Mouse (Mus musculus) frontal cortex, postnatal 10 days (tissue): ENCODE measurements around the gene Ccdc86.
A peak's percentile ranks its signal among the peaks of the same experiment; 100 is the strongest.

Experiments
- DNase-seq, 2 experiments: peaks; one replicate each; pipeline ENCODE4 v3.0.0; 2022; ENCODE audit warnings: low spot score in 2 of 2, mixed read lengths in 1 of 2

The Ccdc86 gene

DNA sequence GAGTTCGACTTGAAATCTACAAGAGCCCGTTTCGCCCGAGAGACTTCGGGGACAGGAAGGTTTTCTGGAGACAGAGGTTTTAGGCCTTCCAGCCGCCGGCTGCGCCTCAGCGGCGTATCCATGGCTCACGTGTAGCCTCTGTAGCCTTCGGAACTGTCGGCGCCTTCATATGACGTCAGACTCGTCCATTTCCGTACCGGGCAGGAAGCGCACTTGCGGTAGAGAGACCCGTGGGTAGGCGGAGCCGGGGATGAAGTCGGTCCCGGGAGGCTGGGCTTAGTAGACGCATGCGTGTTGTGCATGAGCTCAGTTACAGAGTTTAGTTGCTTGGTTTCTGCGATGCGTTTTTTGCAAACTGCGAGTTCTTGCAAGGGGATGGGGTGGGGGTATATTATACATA, at the start of gene Ccdc86:
TSS of gene Ccdc86 (minus strand) at position 155 of the 400 bp plus-strand sequence.
- peak; percentile 93 to 96 for DNase-seq

DNA sequence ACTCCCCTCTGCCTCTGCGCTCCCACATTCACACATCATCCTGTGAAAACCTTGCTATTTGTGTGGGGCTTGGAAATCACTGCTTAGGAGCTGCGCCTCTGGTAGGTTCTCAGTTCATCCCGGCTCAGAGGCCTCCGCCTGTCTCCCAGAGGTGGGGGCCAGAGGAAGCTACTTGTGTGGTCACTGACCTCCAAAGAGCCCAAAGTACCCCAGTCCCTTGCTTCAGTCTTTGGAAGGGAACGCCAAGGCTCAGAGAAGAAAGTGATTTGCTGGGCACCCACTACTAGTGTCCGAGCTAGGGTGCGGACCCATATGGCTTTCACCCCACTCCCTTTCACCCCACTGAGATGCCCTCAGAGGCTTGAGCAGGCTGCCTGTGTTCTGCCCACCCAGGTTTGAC, 44.1 kb upstream of the Ccdc86 start, which contains the start of gene Ms4a15:
TSS of gene Ms4a15 (minus strand) at position 101 of the 400 bp plus-strand sequence.
- DNase-seq, result no peak

DNA sequence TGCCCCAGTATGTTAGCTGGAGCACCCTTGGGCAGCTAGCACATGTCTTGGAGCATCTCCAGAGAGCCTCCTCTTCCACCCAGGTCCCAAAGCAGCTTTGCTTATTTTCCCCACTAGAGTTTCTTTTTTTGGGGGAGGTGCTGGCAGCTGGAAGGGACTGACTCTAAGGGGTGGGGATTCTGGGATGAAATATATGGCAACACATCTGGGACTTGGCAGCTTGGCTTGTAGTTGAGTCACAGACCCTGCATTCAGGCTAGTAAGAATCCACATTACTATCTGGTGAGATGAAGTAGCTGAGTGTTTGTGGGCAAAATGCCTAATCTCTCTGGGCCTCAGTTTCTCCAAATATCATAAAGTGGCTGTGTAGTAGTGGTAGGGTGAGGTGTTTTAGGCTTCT, 42.8 kb upstream of the Ccdc86 start:
- no peak for DNase-seq

DNA sequence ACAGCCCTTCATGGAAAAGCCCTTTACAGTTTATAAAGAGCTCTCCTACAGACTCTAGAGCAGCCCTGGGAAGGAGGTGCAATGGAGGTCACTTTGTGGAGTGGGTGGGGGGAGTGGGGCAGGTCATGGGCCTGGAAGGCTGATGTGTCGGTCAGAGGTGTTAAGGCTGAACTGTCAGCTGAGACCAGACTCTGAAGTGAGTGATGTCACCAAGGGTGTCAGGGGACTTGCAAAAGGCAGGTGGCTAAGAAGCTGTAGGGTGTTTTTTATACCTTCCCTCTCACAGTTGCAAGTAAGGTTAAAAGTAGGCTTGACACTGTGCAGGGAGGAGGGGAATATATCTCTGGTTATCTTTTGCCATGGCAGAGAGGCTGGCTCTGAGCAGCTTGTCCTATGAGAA, 41.7 kb upstream of the Ccdc86 start:
- no peak for DNase-seq

DNA sequence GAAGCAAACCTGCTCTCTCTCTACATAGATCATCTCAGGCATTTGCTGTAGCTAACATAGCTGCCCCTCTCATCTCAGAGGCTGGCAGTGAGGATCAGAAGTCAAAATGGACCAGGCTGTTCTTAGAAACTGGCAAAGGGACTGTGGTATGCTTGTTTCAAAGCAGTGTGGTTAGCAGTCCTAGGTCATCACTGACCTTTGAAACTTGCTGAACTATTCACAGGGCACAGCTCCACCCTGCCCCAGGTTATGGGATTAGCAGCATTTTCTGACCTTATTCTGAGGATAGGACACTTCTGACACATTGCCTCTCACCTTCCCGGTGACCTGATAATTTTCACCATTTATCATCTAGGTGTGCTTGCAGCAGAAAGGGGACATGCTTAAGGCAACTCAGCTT, 39.5 kb upstream of the Ccdc86 start:
- DNase-seq, result no peak

DNA sequence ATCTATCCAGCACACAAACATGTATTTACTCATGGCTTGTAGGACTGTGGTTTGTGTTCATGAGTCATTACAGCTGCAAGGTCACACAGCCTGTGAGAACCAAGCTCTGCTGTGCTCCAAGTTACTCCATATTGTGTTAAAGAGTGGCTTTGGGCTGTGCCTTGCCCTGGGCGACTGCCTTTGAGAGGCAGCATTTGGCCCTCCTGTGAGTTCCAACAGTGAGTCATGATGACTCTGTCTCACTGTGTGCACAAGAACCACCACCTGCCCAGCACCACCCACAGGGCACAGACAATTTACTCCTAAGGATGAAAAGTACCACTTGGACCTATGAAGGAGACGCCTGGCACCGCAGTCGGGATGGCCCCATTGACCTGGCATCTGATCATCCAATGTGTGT, 36.8 kb upstream of the Ccdc86 start:
- no peak for DNase-seq

DNA sequence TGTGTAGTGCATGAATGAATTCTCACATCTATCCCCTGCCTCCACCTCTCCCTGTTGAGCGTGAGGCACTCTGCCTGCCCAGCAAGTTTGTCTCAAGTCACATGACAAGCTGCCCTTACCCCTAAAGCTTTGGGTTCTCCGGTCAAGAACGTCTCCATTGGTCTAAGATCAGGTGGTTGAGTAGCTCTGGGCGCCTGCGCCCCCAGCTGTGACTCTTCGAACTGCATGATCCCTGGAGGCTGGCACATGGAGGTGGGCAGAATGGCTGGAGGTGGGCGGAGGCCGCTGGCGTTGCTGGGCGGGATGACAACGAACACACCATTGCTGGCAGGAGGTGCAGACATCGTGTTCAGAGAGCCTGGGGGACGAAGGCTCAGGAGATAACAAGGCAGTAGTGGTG, 35.5 kb upstream of the Ccdc86 start:
- DNase-seq, result no peak

DNA sequence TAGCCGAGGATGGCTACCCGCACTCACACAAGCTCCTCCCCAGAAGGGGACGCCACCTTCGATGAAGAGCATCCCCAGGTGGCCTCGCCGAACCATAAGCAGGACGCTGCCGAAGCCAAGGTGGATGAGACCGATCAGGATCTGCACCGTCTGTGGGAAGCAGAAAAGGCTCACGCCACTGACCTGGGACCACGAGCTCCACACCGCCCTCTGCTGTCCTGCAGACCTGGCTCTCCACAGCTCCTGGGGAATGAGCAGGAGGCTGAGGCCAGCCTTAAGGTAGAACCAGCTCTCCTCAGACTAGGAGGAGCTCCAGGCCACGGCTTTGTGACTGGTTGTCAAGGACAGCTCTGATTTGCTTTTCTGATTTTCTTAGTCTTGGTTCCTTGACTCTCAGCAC, 34.1 kb upstream of the Ccdc86 start:
- no peak for DNase-seq

DNA sequence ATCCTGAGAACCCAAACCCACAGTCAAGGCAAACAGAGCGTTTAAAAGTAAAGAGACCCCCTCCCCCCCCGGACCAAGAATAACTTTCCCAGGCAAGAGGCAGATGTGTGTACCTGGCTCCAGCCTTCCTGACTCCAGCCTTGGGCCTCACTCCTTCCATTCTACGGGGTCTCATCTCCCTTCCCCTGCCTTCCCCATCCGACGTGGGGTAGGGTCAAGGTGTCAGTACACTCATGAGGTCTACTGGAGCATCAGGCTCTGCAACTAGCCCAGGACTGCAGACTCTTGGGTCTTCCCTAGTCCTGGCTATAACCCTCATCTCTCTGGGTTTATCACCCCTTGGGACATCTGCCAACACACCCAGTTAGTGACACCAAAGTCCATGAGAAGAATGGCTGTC, 31.1 kb upstream of the Ccdc86 start:
- no peak for DNase-seq

DNA sequence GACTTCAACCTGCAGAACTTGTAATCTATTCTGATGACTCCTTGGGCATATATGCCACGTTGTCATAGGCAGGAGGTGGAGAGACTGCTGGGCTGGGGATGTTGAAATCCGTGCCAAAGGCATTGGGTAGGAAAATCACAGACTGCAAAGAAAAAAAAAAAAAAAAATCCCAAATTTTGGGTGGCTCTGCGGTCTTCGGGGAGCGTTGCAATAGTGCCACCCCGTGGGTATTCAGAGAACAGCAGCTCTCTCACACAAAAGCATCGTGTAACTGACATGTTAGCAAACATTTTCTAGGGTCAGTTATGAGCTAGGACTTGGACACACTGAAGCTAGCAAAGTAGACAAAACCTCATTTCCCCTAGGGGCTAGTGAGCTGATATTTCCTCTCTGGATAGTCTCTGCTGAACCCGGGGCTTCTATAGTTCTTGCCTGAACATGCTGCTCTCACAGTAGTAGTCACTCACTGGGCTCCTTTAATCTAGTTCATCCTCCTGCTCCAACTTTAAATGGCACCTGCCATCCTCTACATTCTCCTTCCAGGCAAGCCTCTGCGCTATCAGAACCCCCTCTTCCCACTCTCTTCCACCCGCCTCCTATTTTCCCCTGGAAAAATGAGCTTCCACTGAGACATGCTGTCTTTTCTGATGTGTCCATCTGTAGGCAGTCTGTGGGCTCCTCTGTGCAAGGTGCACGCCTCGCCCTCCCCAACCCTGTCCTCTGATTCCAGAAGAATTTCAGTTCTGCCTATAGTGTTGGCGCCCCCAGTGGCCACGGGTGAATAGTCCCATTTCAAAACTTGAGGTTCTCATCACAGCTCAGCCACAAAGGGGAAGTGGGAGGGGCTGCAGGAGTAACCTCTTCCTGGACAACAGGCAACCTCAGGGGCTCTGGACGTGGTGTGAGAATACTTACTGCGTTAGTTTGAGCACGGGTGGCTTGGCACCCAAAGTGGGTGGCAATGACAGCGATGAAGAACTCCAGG, 30.4 kb upstream of the Ccdc86 start:
- peak; percentile 63 to 64 for DNase-seq

DNA sequence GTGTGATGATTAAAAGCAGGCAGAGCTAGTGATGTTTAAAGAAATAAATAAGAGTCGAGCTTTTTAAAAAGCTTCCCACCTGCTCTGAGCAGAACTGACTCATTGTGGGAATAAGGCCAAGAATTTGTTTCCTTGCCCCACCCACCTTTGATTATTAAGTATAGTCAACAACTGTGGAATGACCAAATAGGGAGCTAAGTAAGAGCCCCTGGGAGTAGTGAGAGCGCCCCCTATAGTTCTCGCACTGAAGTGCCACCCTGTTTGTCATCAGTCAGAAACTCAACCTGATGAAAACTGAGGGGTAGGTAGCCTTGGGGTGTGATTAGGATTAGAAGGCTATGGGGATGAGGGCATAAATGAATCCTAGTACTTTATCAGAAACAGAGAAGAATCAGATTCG, 27.3 kb upstream of the Ccdc86 start:
- no peak for DNase-seq

DNA sequence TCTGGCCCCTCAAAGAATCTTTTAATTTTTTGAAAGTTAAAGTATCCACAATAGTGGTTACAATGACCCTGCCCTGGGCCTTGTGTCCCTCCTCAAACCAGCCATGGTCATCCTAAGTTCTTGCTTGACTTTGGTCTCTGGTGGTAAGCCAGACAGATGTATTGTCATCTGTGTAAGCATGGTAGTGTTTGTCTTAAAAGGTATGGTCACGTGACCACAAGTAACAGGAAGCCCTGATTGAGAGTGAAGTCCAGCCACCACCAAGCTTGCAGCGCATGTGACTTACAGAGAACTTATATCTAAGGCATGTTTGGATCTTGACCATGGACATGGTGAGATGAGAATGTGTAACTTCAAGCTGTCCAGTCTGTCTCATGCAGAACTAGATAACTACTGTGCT, 26.1 kb upstream of the Ccdc86 start:
- DNase-seq, result no peak

DNA sequence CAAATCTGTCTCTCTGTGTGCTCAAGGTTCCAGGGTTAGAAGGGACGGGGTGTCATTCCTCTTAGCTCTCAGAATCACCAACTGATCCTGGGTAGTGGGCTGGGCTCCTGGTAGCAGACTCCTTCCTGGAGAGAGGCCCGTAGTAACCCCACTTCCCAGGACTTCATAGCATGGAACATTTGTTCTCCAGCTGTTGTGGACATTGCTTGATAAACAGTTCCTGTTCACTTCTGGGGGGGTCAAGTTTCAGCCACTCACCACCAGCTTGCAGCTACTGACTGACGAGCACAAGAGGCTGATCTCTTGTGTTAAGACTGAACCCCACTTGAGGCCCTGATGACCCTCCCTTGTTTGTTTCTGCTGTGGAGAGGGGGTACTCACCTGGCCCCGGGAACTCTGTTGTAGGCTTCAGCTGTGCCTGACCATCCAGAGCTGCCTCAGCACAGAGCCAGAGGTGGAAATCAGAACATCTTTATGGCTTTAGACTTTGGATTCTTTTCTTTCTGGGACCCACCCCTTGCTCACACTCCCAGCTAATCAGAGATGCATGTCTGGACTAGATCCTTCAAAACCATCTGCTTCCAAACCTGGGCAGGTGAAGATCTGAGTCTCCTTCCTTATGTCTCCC, 25.3 kb upstream of the Ccdc86 start, which contains the start of gene Ms4a10:
TSS of gene Ms4a10 (minus strand) at position 433 of the 628 bp plus-strand sequence.
- DNase-seq, result no peak

DNA sequence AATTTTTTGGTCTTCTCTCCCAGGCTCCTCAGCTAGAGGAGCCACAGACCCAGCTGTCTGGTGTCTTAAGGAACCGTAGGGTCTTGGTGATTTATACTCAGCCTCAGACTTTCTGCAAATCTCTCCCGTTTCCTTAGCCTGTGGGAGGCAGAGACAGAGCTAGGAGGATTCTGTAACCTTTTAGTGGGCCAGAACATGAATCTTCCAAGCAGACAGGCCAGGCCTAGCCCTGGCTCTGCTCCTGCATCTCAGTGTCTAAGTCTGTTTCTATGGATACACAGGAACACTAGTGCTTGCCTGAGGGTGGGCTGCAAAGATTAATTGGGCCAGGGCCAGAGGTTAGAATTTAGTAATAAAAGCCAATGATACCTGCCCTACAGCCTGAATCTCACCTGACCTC, 24.1 kb upstream of the Ccdc86 start:
- DNase-seq, result no peak

DNA sequence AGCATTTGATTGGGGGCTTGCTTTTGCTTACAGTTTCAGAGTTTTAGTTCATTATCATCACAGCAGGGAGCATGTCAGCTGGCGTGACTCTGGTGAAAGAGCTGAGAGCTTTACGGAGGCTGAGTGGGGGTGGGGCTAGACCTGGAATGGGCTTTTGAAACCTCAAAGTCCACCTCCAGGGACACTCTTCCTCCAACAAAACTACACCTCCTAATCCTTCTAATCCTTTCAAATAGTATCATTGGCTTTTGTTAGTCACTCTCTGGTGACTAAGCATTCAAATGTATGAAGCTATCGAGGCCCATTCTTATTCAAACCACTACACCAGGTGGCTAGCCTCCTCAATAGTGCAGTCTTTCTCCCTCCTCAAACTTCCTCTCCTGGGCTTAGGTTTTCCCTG, 23.6 kb upstream of the Ccdc86 start:
- DNase-seq, result no peak

DNA sequence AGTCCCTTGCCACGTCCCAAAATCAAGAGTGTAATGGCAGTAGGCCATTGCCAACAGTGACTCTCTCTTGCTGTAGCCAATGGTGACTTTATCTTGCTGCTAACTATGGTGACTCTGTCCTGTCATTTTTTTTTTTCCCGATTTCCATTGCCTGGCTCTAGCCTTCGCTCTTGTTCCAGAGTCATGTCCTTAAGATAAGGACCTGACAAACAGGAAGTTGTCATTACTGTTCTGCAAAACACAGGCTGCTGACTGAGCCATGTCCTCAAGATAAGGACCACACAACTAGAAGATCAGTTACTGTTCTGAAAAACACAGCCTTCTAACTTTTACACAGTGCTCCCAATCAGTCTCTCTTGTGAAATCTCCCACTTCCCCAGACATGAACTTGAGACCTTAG, 21.4 kb upstream of the Ccdc86 start:
- no peak for DNase-seq

DNA sequence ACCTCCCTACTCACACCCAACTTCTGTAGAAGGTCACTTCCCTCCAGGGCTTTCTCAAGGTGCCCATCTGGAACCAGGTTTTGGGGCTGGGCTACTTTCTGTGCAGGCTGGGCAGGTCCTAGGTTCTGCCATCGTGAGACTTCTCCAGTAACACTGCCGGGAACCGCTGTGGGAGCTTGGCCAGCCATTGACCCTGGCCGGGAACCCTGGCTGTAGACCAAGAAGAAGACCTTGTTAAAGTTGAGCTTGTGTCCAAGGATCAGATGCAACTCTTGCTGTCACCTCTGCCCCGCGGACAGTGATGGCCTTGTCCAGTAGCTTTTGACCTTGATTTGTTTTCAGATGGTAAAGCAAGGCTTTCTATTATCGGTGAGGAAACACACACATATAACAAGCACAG, 19.5 kb upstream of the Ccdc86 start:
- no peak for DNase-seq

DNA sequence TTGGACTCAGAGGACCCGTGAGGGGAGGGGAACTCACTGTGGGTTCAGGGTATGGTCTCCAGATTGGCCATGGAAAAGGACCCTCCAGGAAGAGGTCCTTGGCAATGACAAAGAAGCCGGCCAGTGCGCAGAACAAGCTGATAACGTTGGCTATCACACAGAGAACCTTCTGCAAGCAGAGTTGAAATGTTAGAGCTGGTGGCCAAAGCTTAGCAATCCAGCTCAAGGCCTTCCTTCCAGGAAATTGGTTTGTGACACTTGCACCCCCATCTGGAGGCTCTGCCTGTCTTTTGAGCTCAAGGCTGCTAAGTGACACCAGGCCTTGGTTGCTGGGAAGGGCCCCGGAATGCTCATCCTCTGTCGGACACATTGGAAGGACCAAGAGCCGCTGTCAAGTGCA, 16.7 kb upstream of the Ccdc86 start:
- no peak for DNase-seq

DNA sequence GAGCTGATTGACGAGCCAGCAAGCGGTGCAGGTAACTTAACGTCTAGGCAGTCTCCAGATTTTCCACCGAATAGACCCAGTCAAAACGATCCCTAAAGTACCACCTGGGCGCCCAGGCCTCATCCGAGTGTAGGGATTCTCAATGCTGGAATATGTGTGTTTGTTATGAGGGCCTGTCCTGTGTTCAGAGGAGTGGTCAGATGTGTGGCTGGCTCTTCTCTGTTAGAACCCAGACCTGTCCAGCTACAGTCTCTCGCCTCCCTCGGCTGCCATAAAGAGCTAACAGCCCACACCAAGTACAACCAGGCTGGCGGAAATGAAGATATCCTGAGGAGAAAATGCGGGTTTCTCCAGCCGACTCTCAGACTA, 10.9 kb upstream of the Ccdc86 start:
- no peak for DNase-seq

DNA sequence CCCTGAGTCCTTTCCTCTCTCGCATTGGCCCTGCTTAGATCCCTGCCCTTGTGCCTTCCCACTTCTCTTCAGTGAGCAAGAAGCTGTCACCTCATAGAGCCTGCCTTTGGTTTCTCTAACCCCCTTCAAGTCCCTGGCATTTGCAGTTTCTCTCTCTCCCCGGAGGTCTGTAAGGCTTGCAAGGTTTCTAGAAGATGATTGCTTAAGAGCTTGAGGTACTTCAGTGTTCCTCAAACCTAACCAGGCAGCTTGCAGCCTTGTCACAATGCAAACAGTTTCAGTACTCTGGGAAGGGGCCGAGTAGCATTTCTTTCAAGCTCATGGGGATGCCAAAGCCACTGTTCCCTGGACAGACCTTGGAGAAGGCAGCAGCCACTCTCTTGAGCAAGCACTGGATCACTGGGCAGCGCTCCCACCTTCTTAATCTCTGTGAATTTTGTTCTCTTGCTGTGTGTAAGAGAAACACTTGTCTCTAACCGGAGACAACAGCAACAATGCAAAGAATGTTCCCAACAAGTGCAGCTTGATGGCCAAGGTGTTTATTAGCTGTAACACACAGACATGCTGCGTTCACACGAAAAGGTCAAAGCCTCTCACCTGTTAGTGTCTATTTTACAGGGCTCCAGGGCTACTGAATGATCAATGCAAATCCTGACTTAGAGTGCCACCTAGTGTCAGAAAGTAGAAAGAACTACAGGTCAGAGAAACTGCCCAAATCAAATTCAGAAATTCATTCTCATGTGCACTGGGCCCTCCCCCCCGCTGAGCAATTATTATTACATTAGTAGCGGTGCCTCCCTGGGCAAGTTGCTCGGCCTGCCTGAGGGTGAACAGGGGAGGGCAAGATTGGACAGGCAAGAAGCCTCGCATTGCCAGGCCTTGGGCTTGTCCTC, 10.3 kb upstream of the Ccdc86 start:
- no peak for DNase-seq

DNA sequence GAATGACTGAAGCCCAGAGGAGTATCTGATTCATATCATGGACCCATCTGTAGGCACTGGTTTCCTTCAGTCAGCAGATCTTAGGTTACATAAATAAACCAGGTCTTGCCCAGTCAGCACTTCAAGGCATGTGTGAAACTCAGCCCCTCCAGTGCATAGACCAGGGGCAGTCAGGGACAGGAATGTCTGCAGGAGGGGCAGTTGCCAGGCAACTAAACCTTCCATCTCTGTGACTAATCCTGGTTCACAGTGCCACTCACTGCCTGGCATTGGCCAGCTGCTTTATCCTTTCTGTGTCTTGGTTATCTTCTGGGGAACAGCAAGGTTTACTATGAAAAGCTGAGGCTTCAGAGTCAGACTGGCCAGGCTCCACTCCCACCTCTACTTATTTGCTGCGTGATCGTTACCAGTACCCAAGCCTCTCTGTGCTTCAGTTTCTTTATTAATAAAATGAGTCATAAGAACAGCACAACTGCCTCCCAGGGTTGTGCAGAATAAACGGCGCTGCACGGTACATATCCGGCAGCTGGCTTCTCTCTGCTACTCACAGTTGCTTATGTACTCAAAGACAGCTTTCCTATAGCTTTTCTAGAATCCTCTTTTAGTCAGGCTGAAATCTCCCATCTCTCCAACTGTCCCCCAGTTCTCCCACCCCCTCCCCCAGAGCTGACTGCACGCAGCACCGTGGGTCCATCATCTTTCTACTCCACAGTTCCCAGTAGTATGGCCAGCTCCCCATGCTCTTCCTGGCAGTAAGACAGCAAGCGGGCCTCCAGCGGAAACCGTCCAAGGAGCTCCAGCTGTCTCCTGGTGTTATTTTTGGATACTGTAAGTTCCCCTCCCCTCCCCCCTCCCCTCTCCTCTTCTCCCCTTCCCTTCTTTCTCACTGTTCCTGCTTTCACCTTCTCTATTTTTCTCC, 3.2 kb upstream of the Ccdc86 start:
- peak; percentile 26 to 42 for DNase-seq
